In genomic region chr9:52102060-52102844, GRCm38 (mm10) we compare ENCODE assay signal across 9 mouse cellular contexts. TPM values are rescaled to one million over a fixed set of nuclear protein-coding genes. Genes with fewer than 3 reads are reported as not detected.
DNase-seq lines count a peak whose midpoint lies in the region; ATAC-seq lines count a peak whose summit lies in the region.
"Had no signal": no experiment of that assay in that cellular context is flagged by ENCODE, and none has a peak within 500 bp of the region (broad histone marks: within the 10 kb centered on the region; RNA-seq: fewer than 3 reads in every experiment).

No protein-coding gene starts in this region.

- intact Hi-C loops in heart, postnatal 10 days (cut with DNase I): no loop called here

- no peaks in the 10 kb centered on the region for H3K9me3 ChIP-seq in heart, embryonic 11.5 days (replicated peaks; ENCODE audit: control insufficient read depth, low read length)

- peak overlapping the region; percentile 68 for H3K27ac ChIP-seq in heart, embryonic 11.5 days (ENCODE audit: low read depth, low read length)

- no peak overlapping the region for H3K4me2 ChIP-seq in heart, embryonic 11.5 days

- 0 out of 2 replicates have a peak, but pooled peaks have one; percentile 37 for ATAC-seq in heart, embryonic 11.5 days (replicated peaks; ENCODE audit: insufficient number of reproducible peaks, low FRiP score, low TSS enrichment)
- ATAC-seq in megakaryocyte-erythroid progenitor cell, adult 5-6 weeks (replicated peaks; ENCODE audit: low FRiP score, low TSS enrichment, poor library complexity, severe bottlenecking): no peak

- no peaks in the 10 kb centered on the region for H3K36me3 ChIP-seq in heart, embryonic 11.5 days (ENCODE audit: control insufficient read depth, insufficient read depth, low read length)
- H3K36me3 ChIP-seq in splenic B cell, adult 2 months (ENCODE audit: control insufficient read depth, insufficient read depth, low read length, poor library complexity, severe bottlenecking): no peaks in the 10 kb centered on the region

- no peak overlapping the region for H3K4me3 ChIP-seq in heart, embryonic 11.5 days (ENCODE audit: low read depth, low read length)

- no peak overlapping the region for H3K9ac ChIP-seq in heart, embryonic 11.5 days (ENCODE audit: low read depth, low read length)

- DNase-seq in heart, postnatal 10 days: no peak
- peak; percentile 24 for DNase-seq in retina, postnatal 1 day
- DNase-seq in retina, embryonic 14.5 days (ENCODE audit: low spot score): no peak
- peak; percentile 54 to 55 for DNase-seq in cerebellum, postnatal 36 days
- peak; percentile 29 for DNase-seq in splenic B cell, adult 2 months (ENCODE audit: low read depth, low spot score)
- DNase-seq in layer of hippocampus, postnatal 25 days (ENCODE audit: extremely low spot score in 1 of 2, low spot score in 1 of 2): no peak
- DNase-seq: kidney, adult 8-10 months had no signal

- 52% methylated on average over 13 of the region's 13 CpGs for WGBS in heart, embryonic 11.5 days (ENCODE audit: insufficient replicate concordance)

- no peaks in the 10 kb centered on the region for H3K27me3 ChIP-seq in heart, embryonic 11.5 days (ENCODE audit: control insufficient read depth, insufficient read depth, low read length)
- no peaks in the 10 kb centered on the region for H3K27me3 ChIP-seq in splenic B cell, adult 2 months (ENCODE audit: control insufficient read depth, insufficient read depth, low read length, poor library complexity, severe bottlenecking)

- peaks cover 12% of the 10 kb centered on the region; the same call in 1 of the 2 replicates for H3K4me1 ChIP-seq in heart, embryonic 11.5 days (ENCODE audit: control insufficient read depth, insufficient read depth, low read length)

RNA-seq across cellular contexts. Expression of gene Rdx, which starts 55.3 kb away (rescaled TPM):
- polyA plus RNA-seq in heart, embryonic 11.5 days (2014; fragmentation: Nextera tagmentation; extraction: Ambion mirVana): 203 and 213 TPM in 2 replicates
- 100 to 1,000 TPM; 110 to 120 TPM for total RNA-seq in heart, postnatal 10 days (2021)
- 10 to 100 TPM; 52.6 to 53.2 TPM for total RNA-seq in layer of hippocampus, postnatal 25 days (2021)
- total RNA-seq in megakaryocyte-erythroid progenitor cell, adult 5-6 weeks (2014; fragmentation: Nextera tagmentation): 87.6 and 103 TPM in 2 replicates
- 320 and 325 TPM in 2 replicates for total RNA-seq in megakaryocyte-erythroid progenitor cell, adult 5-6 weeks (2017)

Comparison
In these comparisons a context has a peak if more than half of its experiments do, and no peak if none do; other contexts are left out.
1. DNase-seq: peak in retina, postnatal 1 day (single experiment), cerebellum, postnatal 36 days (2 of 2) and splenic B cell, adult 2 months (single experiment); none in heart, postnatal 10 days (0 of 2), retina, embryonic 14.5 days (single experiment) and layer of hippocampus, postnatal 25 days (0 of 2).